Mouse (Mus musculus) megakaryocyte, embryonic 14.5 days (primary cell): ENCODE measurements around the gene Fam129c.

Experiments
- FLI1 ChIP-seq: IDR thresholded peaks from 2 replicates; pipeline ENCODE4 v1.6.1; 2012; ENCODE audit warnings: low read length, inconsistent platforms, mixed read lengths
- GATA1 ChIP-seq: IDR thresholded peaks from 3 replicates; pipeline ENCODE4 v1.6.1; 2012; ENCODE audit warnings: mixed read lengths, low read length, inconsistent platforms, borderline replicate concordance

GRCm38 (mm10) chr8:71567587-71567986 lies 29.9 kb upstream of the Fam129c start:
- TF ChIP-seq GATA1 (no peak), FLI1 (no peak)
